Mouse (Mus musculus): Measurements from ENCODE around the gene Cc2d2b. TPM values are rescaled to one million over a fixed set of nuclear protein-coding genes. Genes with fewer than 3 reads are reported as not detected.

Cc2d2b gene
- polyA plus RNA-seq, 1 experiment from 2014 or later: 0.12 TPM

DNA sequence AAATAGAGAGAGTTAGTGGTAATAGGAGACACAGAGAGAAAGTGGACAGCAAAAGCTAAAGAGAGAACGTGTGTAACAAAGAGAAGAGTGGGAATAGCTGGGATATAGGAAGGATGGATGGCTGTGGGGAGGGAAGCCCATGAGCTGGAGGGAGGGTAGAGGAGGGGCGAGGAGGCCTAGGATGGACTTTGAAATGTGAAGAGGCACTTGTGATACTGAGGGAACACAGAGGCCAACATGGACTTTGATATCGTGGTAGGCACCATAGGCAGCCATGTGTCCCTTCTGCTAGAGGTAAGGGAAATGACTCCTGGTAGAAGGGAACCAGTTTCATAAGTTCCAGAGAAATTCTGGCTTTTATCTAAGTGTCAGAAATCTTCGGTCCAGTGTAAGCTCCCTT is 63.3 kb downstream of the Cc2d2b start:
- no peak for TF ChIP-seq CTCF (IDR thresholded peaks at IDR 0.05; ENCODE audit: low read depth)
- no peak for TF ChIP-seq EP300 (optimal IDR thresholded peaks at IDR 0.05)
- 74% methylated on average over 4 of the region's 4 CpGs for WGBS

DNA sequence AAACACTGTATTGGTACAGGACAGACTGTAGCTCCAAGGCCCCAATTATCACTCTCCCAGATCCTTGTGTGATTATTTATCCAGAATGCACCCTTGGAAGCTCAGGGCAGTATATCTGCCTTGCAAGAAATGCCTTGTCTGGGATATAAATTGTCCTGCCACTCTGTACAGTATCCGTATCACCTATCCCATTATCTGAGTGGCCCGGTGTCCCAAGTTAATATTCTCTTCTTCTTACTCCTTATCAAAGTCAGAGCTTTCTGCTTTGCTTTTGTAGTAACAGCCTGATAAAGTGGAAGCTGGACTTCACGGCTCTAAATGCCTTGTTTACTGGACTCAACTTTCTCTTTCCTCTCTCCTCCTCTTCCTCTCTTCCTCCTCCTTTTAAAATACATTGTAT is 64.2 kb downstream of the Cc2d2b start:
- no peak overlapping the region for H3K4me2 ChIP-seq (replicated peaks; ENCODE audit: low read depth)
- no peak for ATAC-seq (ENCODE audit: low FRiP score, low TSS enrichment)
- H3K36me3 ChIP-seq (ENCODE audit: control insufficient read depth, insufficient read depth, low read length): no peaks in the 10 kb centered on the region
- H3K4me1 ChIP-seq (replicated peaks; ENCODE audit: control insufficient read depth, insufficient read depth): no peaks in the 10 kb centered on the region
- no peak overlapping the region for H3K4me3 ChIP-seq (ENCODE audit: low read depth, low read length)
- H3K27ac ChIP-seq (replicated peaks): no peak overlapping the region
- no peak overlapping the region for H3K9ac ChIP-seq (ENCODE audit: low read length)
- H3K27me3 ChIP-seq (ENCODE audit: control insufficient read depth, insufficient read depth, low read length): no peaks in the 10 kb centered on the region
- H3K9me3 ChIP-seq (ENCODE audit: control insufficient read depth, low read length): no peaks in the 10 kb centered on the region
- TF ChIP-seq EP300 (optimal IDR thresholded peaks at IDR 0.05) (no peak), CTCF (IDR thresholded peaks at IDR 0.05; ENCODE audit: low read depth) (no peak)
- 68% methylated on average over 3 of the region's 3 CpGs for WGBS
- DNase-seq (ENCODE audit: low spot score): no peak

More for the DNA sequence above, 63.3 kb downstream of the Cc2d2b start:
- no peak overlapping the region for H3K4me3 ChIP-seq (ENCODE audit: low read depth, low read length)
- H3K4me2 ChIP-seq (replicated peaks; ENCODE audit: low read depth): no peak overlapping the region
- no peaks in the 10 kb centered on the region for H3K36me3 ChIP-seq (ENCODE audit: control insufficient read depth, insufficient read depth, low read length)
- H3K27ac ChIP-seq (replicated peaks): no peak overlapping the region
- H3K27me3 ChIP-seq (ENCODE audit: control insufficient read depth, insufficient read depth, low read length): no peaks in the 10 kb centered on the region
- ATAC-seq (ENCODE audit: low FRiP score, low TSS enrichment): no peak
- no peaks in the 10 kb centered on the region for H3K4me1 ChIP-seq (replicated peaks; ENCODE audit: control insufficient read depth, insufficient read depth)
- H3K9ac ChIP-seq (ENCODE audit: low read length): no peak overlapping the region
- no peaks in the 10 kb centered on the region for H3K9me3 ChIP-seq (ENCODE audit: control insufficient read depth, low read length)
- no peak for DNase-seq (ENCODE audit: low spot score)

DNA sequence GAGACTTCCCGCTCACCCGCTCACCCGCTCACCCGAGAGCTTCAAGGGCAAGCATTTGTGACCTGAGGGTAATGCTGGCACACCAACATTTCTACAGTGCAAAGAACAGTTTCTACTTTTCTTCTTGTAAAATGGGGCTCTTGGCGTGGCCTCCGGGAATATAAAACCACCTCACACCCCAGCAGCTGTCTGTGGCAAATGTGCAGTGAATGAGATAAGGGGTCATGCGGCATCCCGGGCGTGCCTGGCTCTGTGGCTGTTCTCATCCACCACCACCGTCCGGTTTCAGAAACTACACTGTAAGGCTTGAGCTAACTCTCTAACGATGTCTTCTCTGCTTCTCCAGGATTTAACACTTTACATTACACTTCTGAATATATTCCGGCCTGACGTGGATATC is 64.8 kb downstream of the Cc2d2b start:
- Histone ChIP-seq H3K9ac (ENCODE audit: low read length) (no peak overlapping the region), H3K27me3 (ENCODE audit: control insufficient read depth, insufficient read depth, low read length) (no peaks in the 10 kb centered on the region), H3K36me3 (ENCODE audit: control insufficient read depth, insufficient read depth, low read length) (no peaks in the 10 kb centered on the region), H3K27ac (replicated peaks) (no peak overlapping the region), H3K9me3 (ENCODE audit: control insufficient read depth, low read length) (no peaks in the 10 kb centered on the region), H3K4me3 (ENCODE audit: low read depth, low read length) (no peak overlapping the region), H3K4me1 (replicated peaks; ENCODE audit: control insufficient read depth, insufficient read depth) (no peaks in the 10 kb centered on the region), H3K4me2 (replicated peaks; ENCODE audit: low read depth) (no peak overlapping the region)
- WGBS: 72% methylated on average over 14 of the region's 14 CpGs
- no peak for TF ChIP-seq CTCF (IDR thresholded peaks at IDR 0.05; ENCODE audit: low read depth)
- TF ChIP-seq EP300 (optimal IDR thresholded peaks at IDR 0.05): no peak
- DNase-seq (ENCODE audit: low spot score) (no peak), ATAC-seq (ENCODE audit: low FRiP score, low TSS enrichment) (no peak)

GRCm38 (mm10) chr19:40815645-40816183 is 67.2 kb downstream of the Cc2d2b start:
- DNase-seq (ENCODE audit: low spot score) (no peak), ATAC-seq (ENCODE audit: low FRiP score, low TSS enrichment) (no peak)
- H3K9me3 ChIP-seq (ENCODE audit: control insufficient read depth, low read length): no peaks in the 10 kb centered on the region
- no peaks in the 10 kb centered on the region for H3K27me3 ChIP-seq (ENCODE audit: control insufficient read depth, insufficient read depth, low read length)
- 49% methylated on average over 7 of the region's 7 CpGs for WGBS
- no peaks in the 10 kb centered on the region for H3K36me3 ChIP-seq (ENCODE audit: control insufficient read depth, insufficient read depth, low read length)
- TF ChIP-seq CTCF (IDR thresholded peaks at IDR 0.05; ENCODE audit: low read depth) (no peak), EP300 (optimal IDR thresholded peaks at IDR 0.05) (no peak)
- H3K9ac ChIP-seq (ENCODE audit: low read length): no peak overlapping the region
- no peak overlapping the region for H3K4me2 ChIP-seq (replicated peaks; ENCODE audit: low read depth)
- no peak overlapping the region for H3K4me3 ChIP-seq (ENCODE audit: low read depth, low read length)
- H3K27ac ChIP-seq (replicated peaks): no peak overlapping the region
- no peaks in the 10 kb centered on the region for H3K4me1 ChIP-seq (replicated peaks; ENCODE audit: control insufficient read depth, insufficient read depth)

DNA sequence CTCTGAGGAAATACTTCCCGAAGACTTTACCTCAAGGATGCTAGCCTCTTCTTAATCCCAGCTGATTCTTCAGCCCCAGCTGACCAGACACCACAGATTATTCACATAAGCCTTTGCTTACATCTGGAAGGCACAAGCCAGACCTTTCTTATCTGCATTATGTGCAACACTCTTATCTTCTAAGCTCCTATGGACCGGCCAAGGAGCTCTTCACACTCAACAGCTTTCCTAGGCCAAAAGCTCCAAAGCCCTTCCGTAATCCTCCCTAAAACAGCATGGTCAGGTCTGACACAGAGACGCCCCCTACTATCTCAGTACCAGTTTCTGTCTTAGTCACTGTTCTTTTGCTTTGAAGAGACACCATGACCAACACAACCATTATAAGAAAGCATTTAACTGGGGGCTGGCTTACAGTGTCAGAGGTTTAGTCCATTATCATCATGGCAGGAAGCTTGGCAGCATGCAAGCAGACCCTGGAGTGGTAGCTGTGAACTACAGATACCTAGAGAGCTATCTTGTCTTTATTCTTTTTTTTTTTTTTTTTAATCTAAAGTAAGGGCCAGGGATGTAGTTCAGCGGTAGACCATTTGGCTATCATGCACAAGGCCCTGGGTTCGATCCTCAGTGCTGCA is 69.5 kb downstream of the Cc2d2b start:
- DNase-seq (ENCODE audit: low spot score): no peak
- WGBS: 85% methylated on average over 6 of the region's 6 CpGs
- H3K27me3 ChIP-seq (ENCODE audit: control insufficient read depth, insufficient read depth, low read length): no peaks in the 10 kb centered on the region
- H3K4me1 ChIP-seq (replicated peaks; ENCODE audit: control insufficient read depth, insufficient read depth): no peaks in the 10 kb centered on the region
- no peak for ATAC-seq (ENCODE audit: low FRiP score, low TSS enrichment)
- TF ChIP-seq CTCF (IDR thresholded peaks at IDR 0.05; ENCODE audit: low read depth) (no peak), EP300 (optimal IDR thresholded peaks at IDR 0.05) (no peak)
- no peaks in the 10 kb centered on the region for H3K9me3 ChIP-seq (ENCODE audit: control insufficient read depth, low read length)
- no peaks in the 10 kb centered on the region for H3K36me3 ChIP-seq (ENCODE audit: control insufficient read depth, insufficient read depth, low read length)
- H3K4me3 ChIP-seq (ENCODE audit: low read depth, low read length): no peak overlapping the region
- no peak overlapping the region for H3K27ac ChIP-seq (replicated peaks)
- H3K9ac ChIP-seq (ENCODE audit: low read length): no peak overlapping the region
- H3K4me2 ChIP-seq (replicated peaks; ENCODE audit: low read depth): no peak overlapping the region

- Histone ChIP-seq H3K9me3 (ENCODE audit: control insufficient read depth, low read length) (no peaks in the 10 kb centered on the region), H3K4me2 (replicated peaks; ENCODE audit: low read depth) (no peak overlapping the region), H3K27ac (replicated peaks) (no peak overlapping the region), H3K27me3 (ENCODE audit: control insufficient read depth, insufficient read depth, low read length) (no peaks in the 10 kb centered on the region), H3K4me1 (replicated peaks; ENCODE audit: control insufficient read depth, insufficient read depth) (no peaks in the 10 kb centered on the region), H3K4me3 (ENCODE audit: low read depth, low read length) (no peak overlapping the region), H3K9ac (ENCODE audit: low read length) (no peak overlapping the region), H3K36me3 (ENCODE audit: control insufficient read depth, insufficient read depth, low read length) (no peaks in the 10 kb centered on the region)
- DNase-seq (ENCODE audit: low spot score) (no peak), ATAC-seq (ENCODE audit: low FRiP score, low TSS enrichment) (no peak)
- WGBS: 41% methylated on average over 7 of the region's 7 CpGs
- peak; percentile 25 for TF ChIP-seq CTCF (IDR thresholded peaks at IDR 0.05; ENCODE audit: low read depth)
- TF ChIP-seq EP300 (optimal IDR thresholded peaks at IDR 0.05): no peak
These were observed 70.2 kb downstream of the Cc2d2b start for GRCm38 (mm10) chr19:40818764-40819163.
